Mouse (Mus musculus) right cerebral cortex, postnatal 14 days (tissue): ENCODE data around the gene Cyct.

Experiments
- DNase-seq: peaks from one replicate; pipeline ENCODE4 v3.0.0; 2022

The Cyct gene

GRCm38 (mm10) chr2:76334596-76334995 is 25.7 kb downstream of the Cyct start:
- DNase-seq = no peak

GRCm38 (mm10) chr2:76332161-76332805 is 28.0 kb downstream of the Cyct start:
- DNase-seq = no peak

DNA sequence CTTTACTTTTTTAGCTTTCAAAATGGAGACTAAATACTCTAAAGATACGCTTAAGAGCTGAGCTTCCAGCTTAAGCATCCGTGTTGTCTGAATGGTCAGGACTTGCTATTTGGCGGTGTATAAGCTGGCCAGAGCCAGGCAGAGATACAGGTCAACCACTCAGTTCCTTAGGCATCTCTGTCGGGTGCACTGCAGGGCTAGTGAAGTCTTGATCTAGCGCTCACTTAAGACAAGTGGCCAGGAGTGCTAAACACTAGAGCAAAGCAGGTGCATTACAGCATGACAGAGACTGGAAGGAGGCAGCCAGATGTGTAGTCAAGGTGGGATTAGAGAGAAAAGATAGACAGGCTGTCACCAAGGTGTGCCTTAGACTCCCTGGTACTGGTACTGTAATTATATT is 30.2 kb downstream of the Cyct start:
- DNase-seq = no peak

DNA sequence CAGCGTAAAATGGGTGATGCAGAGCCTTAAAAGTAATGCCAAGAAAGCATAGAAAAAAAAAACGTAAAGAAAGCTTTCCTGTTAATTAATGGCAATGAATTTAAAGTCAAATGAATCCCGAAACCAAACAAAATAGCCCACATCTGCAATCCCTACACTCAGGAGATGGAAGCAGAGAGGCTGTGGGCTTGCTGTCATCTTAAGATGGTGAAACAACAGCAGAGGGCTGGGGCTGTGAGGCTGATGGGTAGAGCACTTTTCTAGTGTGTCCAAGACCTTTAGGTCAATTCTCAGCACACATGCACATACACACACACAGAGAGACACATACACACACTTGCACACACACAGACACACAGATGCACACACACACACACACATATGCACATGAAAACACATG is 34.1 kb downstream of the Cyct start:
- DNase-seq = no peak

- no peak for DNase-seq
Observed at GRCm38 (mm10) chr2:76324463-76324862, 35.8 kb downstream of the Cyct start.

DNA sequence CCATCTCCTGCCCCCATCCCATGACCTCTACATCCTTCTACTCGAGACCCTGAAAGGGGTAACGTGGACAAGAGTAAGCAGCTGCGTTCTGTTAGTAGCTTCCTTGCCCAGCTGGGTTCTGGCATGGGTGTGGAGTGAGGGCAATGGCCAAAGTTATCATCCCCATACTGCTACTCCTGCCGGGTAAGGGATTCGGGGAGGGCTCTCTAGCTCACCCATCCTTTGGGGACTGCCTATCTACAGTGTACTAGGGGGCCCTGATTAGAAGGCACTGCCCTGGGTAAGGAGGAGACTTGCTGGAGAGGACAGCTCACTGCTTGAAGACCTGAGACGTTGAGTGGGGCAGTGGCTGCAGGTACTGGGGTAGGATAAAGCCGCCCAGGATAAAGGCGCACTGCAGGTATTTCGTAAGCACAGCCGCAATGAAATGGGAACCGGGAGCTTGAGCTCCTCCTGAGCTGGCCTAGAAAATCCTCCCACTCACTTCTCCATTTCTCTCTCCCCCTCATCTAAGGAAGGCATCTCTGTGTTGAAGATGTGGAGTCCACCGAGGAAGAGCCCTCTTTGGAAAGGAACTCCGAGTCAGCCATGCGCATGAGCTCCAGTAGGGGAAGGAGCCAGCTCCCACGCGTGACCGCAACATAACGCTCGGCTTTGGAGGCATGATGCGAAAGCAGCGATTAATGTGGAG is 36.9 kb downstream of the Cyct start:
- DNase-seq = no peak

DNA sequence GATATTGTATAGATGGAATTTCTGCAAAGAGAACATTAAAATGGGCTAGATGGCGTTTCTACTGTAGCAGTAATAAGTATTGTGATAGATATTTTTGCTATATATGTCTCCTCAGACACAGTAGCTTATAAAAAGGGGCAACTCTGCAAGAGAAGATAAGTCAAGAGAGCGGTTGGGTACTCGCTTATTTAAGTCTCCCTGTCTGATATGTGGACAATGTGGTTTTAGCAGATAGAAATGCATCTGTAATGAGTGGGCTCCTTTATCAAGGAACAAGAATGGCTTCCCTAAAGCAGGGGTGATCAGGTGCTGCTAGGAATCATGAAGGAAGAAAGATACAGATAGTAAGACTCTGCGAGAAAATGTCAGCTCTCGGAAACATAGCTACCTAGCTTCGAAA is 39.9 kb downstream of the Cyct start:
- no peak for DNase-seq

- DNase-seq = no peak
Observed at GRCm38 (mm10) chr2:76319231-76319630, 41.0 kb downstream of the Cyct start.
